Mouse (Mus musculus): Measurements from ENCODE around the gene Dcaf15.

GRCm38 (mm10) chr8:84148531-84148850 is 43.9 kb upstream of the Dcaf15 start:
- TF ChIP-seq EP300 (IDR thresholded peaks at IDR 0.05) (no peak), CTCF (IDR thresholded peaks at IDR 0.05) (no peak)
